Mouse (Mus musculus) stomach, postnatal 0 days (tissue): ENCODE data around the gene Olfr574.

ENCODE experiments used
- CTCF ChIP-seq: IDR thresholded peaks from 2 replicates; pipeline ENCODE4 v1.5.1; 2016; ENCODE audit warnings: antibody characterized with exemption, low read depth, mild to moderate bottlenecking, moderate library complexity
- EP300 ChIP-seq: optimal IDR thresholded peaks from 2 replicates; pipeline ENCODE3; 2016; ENCODE audit warnings: antibody characterized with exemption

DNA sequence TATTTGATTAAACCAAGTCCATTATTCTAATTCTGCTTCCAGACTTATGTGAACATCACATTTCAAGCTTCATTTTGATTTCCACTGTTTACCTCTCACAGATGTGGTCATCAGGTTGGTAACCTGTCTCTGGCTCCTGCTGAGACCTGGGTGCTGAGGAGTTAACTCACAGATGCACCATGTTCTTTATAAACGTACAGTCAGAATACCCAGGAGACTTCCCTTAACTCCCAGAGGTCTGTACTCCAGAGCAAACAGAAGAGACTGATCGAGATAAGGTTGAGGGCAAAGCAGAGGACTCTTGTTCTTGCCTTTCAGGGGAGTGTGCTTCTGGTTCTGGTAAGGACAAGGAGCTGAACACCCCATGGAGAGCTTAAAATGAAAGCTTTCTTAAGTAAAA lies 14.1 kb downstream of the Olfr574 start, which contains the start of gene Olfr576:
- no peak for TF ChIP-seq CTCF
- TF ChIP-seq EP300 = no peak
